Mouse (Mus musculus) ZHBTc4 (cell line): ENCODE measurements at regions not wholly inside any gene's neighbourhood (a gene's known extent, or its start where the extent isn't known, plus 50 kb on each side); places are given as distances from the start of the nearest gene placed in this dataset.

Experiments used
- DNase-seq: peaks from one replicate; pipeline ENCODE4 v3.0.0-alpha.2; 2011; ENCODE audit warnings: low read depth, low spot score

DNA sequence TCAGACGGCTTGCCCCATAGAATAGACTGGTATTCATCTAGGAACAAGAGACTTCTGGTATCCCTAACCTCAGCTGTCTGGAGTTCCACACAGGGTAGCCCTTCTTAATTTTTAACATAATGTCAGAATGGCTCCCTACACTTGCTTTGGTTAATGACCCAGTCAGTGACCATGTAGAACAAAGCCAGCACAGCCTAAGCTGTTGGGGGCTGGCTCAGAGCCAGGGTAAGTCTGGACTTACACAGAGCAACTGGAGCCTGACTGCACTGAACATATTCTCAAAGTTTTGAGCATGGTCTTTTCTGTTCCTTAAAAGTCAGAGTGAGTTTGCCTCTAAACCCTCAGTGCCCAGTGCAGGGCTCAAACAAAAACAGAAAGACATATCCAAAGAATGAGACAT, 123.4 kb downstream of the Gm6685 start:
- no peak for DNase-seq

DNA sequence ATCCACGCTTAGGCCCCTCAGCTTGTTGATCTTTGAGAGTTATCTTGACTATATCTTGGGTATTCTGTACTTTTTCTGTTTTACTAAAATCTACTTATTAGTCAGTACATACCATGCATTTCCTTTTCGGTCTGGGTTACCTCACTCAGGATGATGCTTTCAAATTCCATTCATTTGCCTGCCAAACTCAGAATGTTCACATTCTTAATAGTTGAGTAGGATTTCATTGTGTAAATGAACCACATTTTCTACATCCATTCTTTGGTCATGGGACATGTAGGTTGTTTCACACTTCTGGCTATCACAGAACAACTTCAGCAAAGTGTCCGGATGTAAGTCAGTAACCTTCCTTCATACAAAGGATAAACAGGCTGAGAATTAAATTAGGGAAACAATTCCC, 126.1 kb downstream of the Gm6685 start:
- DNase-seq: no peak

DNA sequence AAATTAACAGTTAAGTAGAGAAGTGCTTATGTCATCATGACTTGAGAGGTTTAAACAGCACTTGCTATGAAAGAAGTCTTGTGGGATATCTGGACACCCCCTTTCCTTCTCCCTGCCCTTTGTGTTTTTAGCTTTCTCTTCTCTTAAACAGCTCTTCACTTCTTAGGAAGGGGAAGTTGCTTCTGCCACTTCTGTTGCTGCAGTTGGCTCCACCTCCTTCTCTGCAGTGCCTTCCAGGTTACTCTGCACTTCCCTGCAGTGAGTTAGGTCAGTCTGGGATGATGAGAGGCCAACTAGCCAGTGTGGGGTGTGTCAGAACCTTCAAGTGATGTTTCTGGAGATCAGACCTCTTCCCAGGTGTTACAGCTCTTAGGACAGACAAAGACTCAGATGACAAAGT, 137.5 kb downstream of the Gm6685 start:
- no peak for DNase-seq

DNA sequence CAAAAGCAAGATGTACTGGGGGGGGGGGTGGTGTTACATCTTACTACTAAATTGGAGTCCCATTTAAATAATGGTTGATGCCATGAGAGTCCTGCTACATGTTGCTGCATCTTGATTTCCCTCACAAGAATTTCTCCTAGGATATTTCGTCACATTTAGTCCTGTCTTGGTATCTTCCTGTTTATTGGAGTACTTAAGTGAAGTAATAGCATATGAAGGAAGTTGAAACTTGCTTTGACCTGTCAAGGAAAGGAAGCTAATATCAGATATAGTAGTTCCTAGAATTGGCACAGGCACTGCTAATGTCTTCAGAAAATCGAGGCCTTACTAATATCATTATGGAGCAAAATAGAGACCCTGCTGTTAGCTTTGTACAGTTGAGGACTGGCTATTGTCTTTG, 151.5 kb downstream of the Gm6685 start:
- DNase-seq: no peak

DNA sequence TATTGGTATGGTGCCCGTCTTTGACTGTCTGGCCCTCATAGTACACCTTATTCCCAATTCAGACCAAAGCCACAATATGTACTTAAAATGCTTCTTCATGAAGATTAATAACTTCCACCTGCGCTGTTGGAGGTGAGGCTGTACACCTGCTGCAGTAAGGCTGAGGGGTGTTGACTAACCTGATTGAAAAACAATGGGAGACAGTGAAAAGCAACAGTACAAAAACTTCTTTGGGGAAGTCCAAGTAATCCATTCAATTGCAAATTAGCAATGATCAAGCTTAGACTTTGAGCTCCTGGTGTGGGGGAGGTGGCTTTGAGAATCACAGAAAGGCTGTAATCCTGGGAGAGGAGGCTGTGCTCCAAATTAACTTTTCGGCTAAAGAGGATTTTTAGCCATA, 152.2 kb downstream of the Gm6685 start:
- DNase-seq: peak; percentile 33

DNA sequence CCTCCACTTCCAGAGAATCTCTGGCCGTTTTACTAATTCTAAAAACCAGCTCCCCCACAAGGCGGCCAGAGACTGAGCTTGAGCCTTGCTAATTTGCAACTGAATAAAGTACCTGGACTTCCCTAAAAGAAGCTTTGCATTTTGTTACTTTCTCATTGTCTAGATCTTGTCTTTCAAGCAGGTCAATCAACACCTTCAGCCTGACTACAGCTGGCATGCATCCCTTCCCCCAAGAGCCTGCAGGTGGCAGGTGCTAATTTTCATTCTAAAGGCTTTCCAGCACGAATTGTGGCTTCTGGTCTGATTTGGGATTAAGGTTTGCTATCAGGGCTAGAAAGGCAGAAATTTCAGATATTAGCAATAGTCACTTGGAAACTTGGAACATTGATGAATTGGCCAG, 168.4 kb downstream of the Gm6685 start:
- DNase-seq: peak; percentile 71

DNA sequence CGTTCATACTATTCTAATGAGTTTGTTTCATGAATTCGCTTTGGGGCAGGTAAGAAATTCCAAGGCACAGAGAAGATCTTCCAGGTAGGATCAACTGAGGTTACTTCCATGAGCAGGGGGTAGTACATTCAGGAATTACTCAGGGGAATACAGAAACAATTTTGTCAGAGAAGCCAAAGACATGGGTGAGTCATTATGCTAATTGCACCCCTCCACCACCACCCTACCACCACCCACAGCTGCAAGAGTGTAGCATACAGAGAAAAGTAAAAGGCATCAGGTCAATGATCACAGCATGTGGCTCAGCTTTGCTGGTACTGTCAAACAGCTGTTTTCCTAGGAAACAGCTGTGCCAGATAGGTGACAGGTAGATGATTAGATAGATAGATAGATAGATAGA, 187.2 kb downstream of the Gm6685 start:
- no peak for DNase-seq
